Mouse (Mus musculus) neural tube, embryonic 11.5 days (tissue): Measurements from ENCODE around the gene Prkce. TPM values are rescaled to one million over a fixed set of nuclear protein-coding genes. Genes with fewer than 3 reads are reported as not detected.

ENCODE experiments used
- ATAC-seq: fragments of 200-750 bp; cut with Nextera tagmentation; 2 replicates; pipeline ENCODE4 v1.8.0; 2017; ENCODE audit warnings: moderate number of reproducible peaks, mild to moderate bottlenecking, moderate TSS enrichment, moderate library complexity; ENCODE audit not compliant: insufficient read depth, low FRiP score, low TSS enrichment
- DNase-seq: peaks from one replicate; pipeline ENCODE4 v3.0.0-alpha.2; 2015; ENCODE audit warnings: low spot score
- H3K27ac ChIP-seq: fragments of 300-500 bp; sonication (generic); 2 replicates; pipeline ENCODE4 v1.5.1; 2014; ENCODE audit warnings: low read depth, mild to moderate bottlenecking, low read length
- H3K27me3 ChIP-seq: fragments of 300-500 bp; sonication (generic); 2 replicates; pipeline ENCODE4 v1.6.1; 2014; ENCODE audit warnings: mild to moderate bottlenecking, low read length, mixed read lengths; ENCODE audit not compliant: control insufficient read depth, insufficient read depth
- H3K36me3 ChIP-seq: fragments of 300-500 bp; sonication (generic); 2 replicates; pipeline ENCODE4 v1.6.1; 2014; ENCODE audit warnings: mild to moderate bottlenecking, low read length, moderate library complexity, mixed read lengths; ENCODE audit not compliant: control insufficient read depth, insufficient read depth
- H3K4me1 ChIP-seq: fragments of 300-500 bp; sonication (generic); 2 replicates; pipeline ENCODE4 v1.6.1; 2014; ENCODE audit warnings: low read length, mixed read lengths; ENCODE audit not compliant: control insufficient read depth, insufficient read depth
- H3K4me2 ChIP-seq: fragments of 300-500 bp; sonication (generic); 2 replicates; pipeline ENCODE4 v1.6.1; 2014; ENCODE audit warnings: low read depth, mild to moderate bottlenecking, moderate library complexity
- H3K4me3 ChIP-seq: fragments of 300-500 bp; sonication (generic); 2 replicates; pipeline ENCODE4 v1.5.1; 2014; ENCODE audit warnings: low read depth, low read length
- H3K9ac ChIP-seq: fragments of 300-500 bp; sonication (generic); 2 replicates; pipeline ENCODE4 v1.6.1; 2014; ENCODE audit warnings: mild to moderate bottlenecking, low read length
- H3K9me3 ChIP-seq: fragments of 300-500 bp; sonication (generic); 2 replicates; pipeline ENCODE4 v1.6.1; 2016; ENCODE audit warnings: low read length; ENCODE audit not compliant: control insufficient read depth
- WGBS: fragments of 180-500 bp; shearing (Covaris S2); extraction: QIAGEN DNeasy Blood & Tissue Kit; methylation state at CpG from one replicate; pipeline ENCODE4 v1.1.7; 2014; 5-methylcytosine and 5-hydroxymethylcytosine counted together
- polyA plus RNA-seq: library from polyadenylated mRNA; unstranded; fragments of >200 nt; fragmentation: Nextera tagmentation; extraction: Ambion mirVana; gene quantifications from 2 replicates; pipeline ENCODE4 v1.2.1, GENCODE M21; 2014

Prkce gene
- polyA plus RNA-seq, 1 experiment from 2014 or later: 13.3 TPM

- no peak overlapping the region for H3K4me2 ChIP-seq
- no peaks in the 10 kb centered on the region for H3K36me3 ChIP-seq
- no peaks in the 10 kb centered on the region for H3K27me3 ChIP-seq
- H3K4me3 ChIP-seq: no peak overlapping the region
- H3K27ac ChIP-seq: no peak overlapping the region
- H3K9me3 ChIP-seq: no peaks in the 10 kb centered on the region
- H3K9ac ChIP-seq: no peak overlapping the region
- 76% methylated on average over 10 of the region's 10 CpGs for WGBS
- no peak for DNase-seq
- H3K4me1 ChIP-seq: no peaks in the 10 kb centered on the region
- ATAC-seq: no peak
These were observed 58.1 kb downstream of the Prkce start for GRCm38 (mm10) chr17:86225488-86226186.

- no peak for ATAC-seq
These were observed 58.6 kb downstream of the Prkce start for GRCm38 (mm10) chr17:86226198-86226597.

GRCm38 (mm10) chr17:86226635-86227034, 59.0 kb downstream of the Prkce start:
- H3K4me2 ChIP-seq: no peak overlapping the region
- 86% methylated on average over 7 of the region's 7 CpGs for WGBS
- H3K9me3 ChIP-seq: no peaks in the 10 kb centered on the region
- no peaks in the 10 kb centered on the region for H3K36me3 ChIP-seq
- ATAC-seq: no peak
- no peaks in the 10 kb centered on the region for H3K27me3 ChIP-seq
- no peak overlapping the region for H3K9ac ChIP-seq
- H3K27ac ChIP-seq: no peak overlapping the region
- no peak for DNase-seq
- H3K4me3 ChIP-seq: no peak overlapping the region
- H3K4me1 ChIP-seq: no peaks in the 10 kb centered on the region

More at GRCm38 (mm10) chr17:86226198-86226597, 58.6 kb downstream of the Prkce start:
- Histone ChIP-seq H3K4me1 (no peaks in the 10 kb centered on the region), H3K27ac (no peak overlapping the region), H3K36me3 (no peaks in the 10 kb centered on the region), H3K4me2 (no peak overlapping the region), H3K9me3 (no peaks in the 10 kb centered on the region), H3K9ac (no peak overlapping the region), H3K4me3 (no peak overlapping the region), H3K27me3 (no peaks in the 10 kb centered on the region)
- WGBS: 85% methylated on average over 8 of the region's 8 CpGs
- DNase-seq: no peak

DNA sequence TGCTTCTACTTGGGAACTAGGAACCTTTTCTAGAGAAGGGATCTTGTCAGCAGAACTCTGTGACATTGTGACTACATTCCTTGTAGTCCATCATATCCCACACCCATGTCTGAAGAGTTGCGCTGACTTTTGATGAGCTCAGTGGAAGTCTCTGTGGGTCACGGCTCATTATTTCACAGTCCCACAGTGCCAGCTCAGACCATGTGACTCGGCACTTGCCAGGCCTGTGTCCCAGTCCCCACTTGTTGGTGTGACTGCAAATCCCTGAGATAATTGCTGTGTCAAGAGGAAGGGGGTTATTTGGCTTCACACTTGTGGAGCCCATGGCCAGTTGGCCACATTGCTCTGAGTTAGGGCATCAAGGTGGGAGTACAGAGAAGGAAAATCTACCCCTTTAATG, 59.8 kb downstream of the Prkce start:
- Histone ChIP-seq H3K9ac (no peak overlapping the region), H3K36me3 (no peaks in the 10 kb centered on the region), H3K27me3 (no peaks in the 10 kb centered on the region), H3K27ac (no peak overlapping the region), H3K4me1 (no peaks in the 10 kb centered on the region), H3K9me3 (no peaks in the 10 kb centered on the region), H3K4me3 (no peak overlapping the region), H3K4me2 (no peak overlapping the region)
- WGBS: 75% methylated on average over 3 of the region's 3 CpGs
- DNase-seq (no peak), ATAC-seq (no peak)

DNA sequence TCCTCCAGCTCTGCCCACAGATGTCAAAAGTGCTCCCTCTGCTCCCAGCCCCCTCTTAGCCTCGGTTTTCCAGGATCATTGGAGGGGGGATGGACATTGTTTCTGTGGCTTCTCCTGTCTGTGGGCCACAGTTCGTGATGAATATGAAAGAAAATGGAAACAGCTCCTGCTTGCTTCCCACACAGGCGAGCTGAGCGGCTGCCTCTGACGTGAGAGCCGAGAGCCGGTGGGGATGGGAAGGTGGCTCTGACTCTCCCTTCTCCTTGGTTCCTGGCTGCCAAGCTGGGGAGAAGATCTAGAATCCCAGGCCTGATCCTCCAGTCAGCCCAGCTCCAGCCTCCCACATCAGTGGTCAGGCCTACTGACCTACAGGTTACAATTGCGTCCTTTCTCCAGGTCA, 61.3 kb downstream of the Prkce start:
- ATAC-seq (no peak), DNase-seq (no peak)
- H3K9me3 ChIP-seq: no peaks in the 10 kb centered on the region

GRCm38 (mm10) chr17:86230141-86230633, 62.6 kb downstream of the Prkce start:
- Histone ChIP-seq H3K4me3 (no peak overlapping the region), H3K36me3 (no peaks in the 10 kb centered on the region; the same call in 1 of the 2 replicates), H3K9ac (no peak overlapping the region), H3K27ac (no peak overlapping the region), H3K4me2 (no peak overlapping the region), H3K27me3 (no peaks in the 10 kb centered on the region), H3K4me1 (no peaks in the 10 kb centered on the region), H3K9me3 (no peaks in the 10 kb centered on the region)
- WGBS: 89% methylated on average over 16 of the region's 16 CpGs
- DNase-seq: no peak
- no peak for ATAC-seq

More for the DNA sequence above, 61.3 kb downstream of the Prkce start:
- no peaks in the 10 kb centered on the region for H3K4me1 ChIP-seq
- H3K27ac ChIP-seq: no peak overlapping the region
- H3K4me3 ChIP-seq: no peak overlapping the region
- H3K27me3 ChIP-seq: no peaks in the 10 kb centered on the region
- H3K4me2 ChIP-seq: no peak overlapping the region
- WGBS: 92% methylated on average over 8 of the region's 8 CpGs
- no peak overlapping the region for H3K9ac ChIP-seq
- H3K36me3 ChIP-seq: no peaks in the 10 kb centered on the region; the same call in 1 of the 2 replicates

DNA sequence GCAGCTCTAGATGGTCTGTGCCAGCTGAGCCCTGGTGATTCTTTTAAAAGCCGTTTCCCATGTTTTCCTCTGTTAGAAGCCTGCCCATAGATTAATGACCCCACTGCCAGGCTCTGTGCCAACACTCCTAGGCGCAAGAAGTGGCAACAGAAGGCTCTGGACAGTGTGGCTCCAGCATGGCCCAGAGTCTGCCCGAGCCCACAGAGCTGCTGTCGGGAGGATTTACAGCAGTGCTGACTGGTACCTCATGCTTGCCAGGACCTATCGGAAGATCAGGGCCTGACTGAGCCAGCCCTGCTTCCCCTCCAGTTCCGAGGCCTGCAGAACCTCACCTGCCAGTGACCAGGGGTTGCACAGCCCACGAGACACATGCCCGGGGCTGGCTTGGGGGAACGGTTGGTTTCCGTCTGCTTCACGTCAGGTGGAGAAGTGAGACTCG, 64.2 kb downstream of the Prkce start:
- Histone ChIP-seq H3K9ac (no peak overlapping the region), H3K4me1 (no peaks in the 10 kb centered on the region), H3K9me3 (no peaks in the 10 kb centered on the region), H3K4me3 (no peak overlapping the region), H3K4me2 (no peak overlapping the region), H3K36me3 (no peaks in the 10 kb centered on the region; the same call in 1 of the 2 replicates), H3K27ac (no peak overlapping the region), H3K27me3 (no peaks in the 10 kb centered on the region)
- no peak for ATAC-seq
- 91% methylated on average over 12 of the region's 12 CpGs for WGBS
- DNase-seq: no peak

DNA sequence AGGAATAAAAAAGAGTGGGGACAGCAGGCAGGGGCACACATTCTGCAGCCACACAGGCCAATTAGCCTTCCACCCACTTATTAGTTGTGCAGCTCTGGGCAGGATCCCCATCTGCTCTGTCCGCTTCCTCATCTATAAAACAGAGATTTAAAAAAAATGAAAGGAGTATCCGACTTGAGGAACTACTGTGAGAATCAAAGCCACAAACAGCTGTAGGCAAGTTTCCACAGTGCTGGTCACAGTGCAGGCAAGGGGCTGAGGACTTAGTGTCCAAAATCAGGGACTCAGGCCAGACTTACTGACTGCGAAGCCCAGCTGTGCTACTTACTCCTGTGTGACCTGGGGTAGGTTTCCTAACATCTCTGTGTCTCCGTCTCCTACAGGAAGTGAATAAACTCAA, 64.7 kb downstream of the Prkce start:
- 93% methylated on average over 4 of the region's 4 CpGs for WGBS
- ATAC-seq (no peak), DNase-seq (no peak)
- Histone ChIP-seq H3K9ac (no peak overlapping the region), H3K4me2 (no peak overlapping the region), H3K27ac (no peak overlapping the region), H3K27me3 (no peaks in the 10 kb centered on the region), H3K4me1 (no peaks in the 10 kb centered on the region), H3K4me3 (no peak overlapping the region), H3K36me3 (no peaks in the 10 kb centered on the region; the same call in 1 of the 2 replicates), H3K9me3 (no peaks in the 10 kb centered on the region)

DNA sequence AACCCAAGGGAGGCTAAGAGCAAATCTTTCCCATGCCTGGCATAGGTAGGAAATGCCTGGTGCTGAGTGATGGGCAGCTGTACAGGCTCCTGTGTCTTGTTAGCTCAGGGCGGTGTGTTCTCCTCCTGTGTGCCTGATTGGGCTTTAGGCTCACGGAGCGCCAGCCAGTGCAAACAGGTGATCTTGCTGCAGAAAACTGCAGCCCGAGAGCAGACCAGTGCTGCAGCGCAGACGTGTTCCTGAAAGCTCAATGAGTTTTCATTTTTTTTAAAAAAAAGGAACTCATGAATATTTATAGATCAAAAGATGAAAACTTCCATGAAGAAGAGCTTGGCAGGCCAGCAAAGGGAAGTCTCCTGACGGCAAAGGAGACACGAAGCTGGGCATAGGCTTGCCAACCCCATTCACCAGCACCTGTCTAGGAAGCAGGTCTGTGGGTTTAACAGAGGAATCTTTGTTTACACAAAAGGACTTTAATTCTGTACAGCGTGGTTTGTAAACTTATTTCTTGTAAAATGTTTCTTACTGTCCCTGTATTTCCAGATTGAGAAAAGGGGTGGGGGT, 67.1 kb downstream of the Prkce start:
- no peaks in the 10 kb centered on the region for H3K4me1 ChIP-seq
- H3K9ac ChIP-seq: no peak overlapping the region
- DNase-seq: no peak
- no peak overlapping the region for H3K4me3 ChIP-seq
- no peak overlapping the region for H3K4me2 ChIP-seq
- no peaks in the 10 kb centered on the region for H3K9me3 ChIP-seq
- H3K27me3 ChIP-seq: no peaks in the 10 kb centered on the region
- WGBS: 91% methylated on average over 9 of the region's 9 CpGs
- no peak overlapping the region for H3K27ac ChIP-seq
- no peak for ATAC-seq
- H3K36me3 ChIP-seq: no peaks in the 10 kb centered on the region; the same call in 1 of the 2 replicates
